Mouse (Mus musculus) thymus, adult 18-20 months (tissue): Measurements from ENCODE around the gene Ppfia2.

Experiments
- DNase-seq, 2 experiments: peaks; one replicate each; pipeline ENCODE4 v3.0.0; 2022; ENCODE audit warnings: mixed read lengths in 2 of 2

Gene Ppfia2

GRCm38 (mm10) chr10:106469855-106470532 is at the start of gene Ppfia2:
Ppfia2 (plus strand) TSS chr10:106470339.
- no peak for DNase-seq

- no peak for DNase-seq
These were observed 1.0 kb upstream of the Ppfia2 start for GRCm38 (mm10) chr10:106468956-106469721.

- DNase-seq: no peak
These were observed 530 bp downstream of the Ppfia2 start for GRCm38 (mm10) chr10:106470533-106471205.

GRCm38 (mm10) chr10:106509281-106510165 is 39.4 kb downstream of the Ppfia2 start:
- no peak for DNase-seq

GRCm38 (mm10) chr10:106566036-106566435 is 95.9 kb downstream of the Ppfia2 start:
- DNase-seq: no peak

GRCm38 (mm10) chr10:106585026-106585425 is 114.9 kb downstream of the Ppfia2 start:
- no peak for DNase-seq

- no peak for DNase-seq
These were observed 115.4 kb downstream of the Ppfia2 start for GRCm38 (mm10) chr10:106585476-106586080.

GRCm38 (mm10) chr10:106587817-106588216 is 117.7 kb downstream of the Ppfia2 start:
- DNase-seq: no peak

- no peak for DNase-seq
These were observed 120.8 kb downstream of the Ppfia2 start for GRCm38 (mm10) chr10:106590944-106591343.

GRCm38 (mm10) chr10:106596976-106597375 is 126.8 kb downstream of the Ppfia2 start:
- DNase-seq: no peak

- DNase-seq: no peak
These were observed 133.3 kb downstream of the Ppfia2 start for GRCm38 (mm10) chr10:106603319-106603898.

GRCm38 (mm10) chr10:106609177-106609981 is 139.2 kb downstream of the Ppfia2 start:
- DNase-seq: no peak

- DNase-seq: no peak
These were observed 140.1 kb downstream of the Ppfia2 start for GRCm38 (mm10) chr10:106610222-106610621.

GRCm38 (mm10) chr10:106618194-106618593 is 148.1 kb downstream of the Ppfia2 start:
- DNase-seq: no peak

- DNase-seq: no peak
These were observed 150.8 kb downstream of the Ppfia2 start for GRCm38 (mm10) chr10:106620952-106621351.

- DNase-seq: no peak
These were observed 153.2 kb downstream of the Ppfia2 start for GRCm38 (mm10) chr10:106623342-106623741.

GRCm38 (mm10) chr10:106632171-106632935 is 162.2 kb downstream of the Ppfia2 start:
- no peak for DNase-seq

- no peak for DNase-seq
These were observed 163.8 kb downstream of the Ppfia2 start for GRCm38 (mm10) chr10:106633898-106634297.

- DNase-seq: no peak
These were observed 182.1 kb downstream of the Ppfia2 start for GRCm38 (mm10) chr10:106652276-106652675.

GRCm38 (mm10) chr10:106665221-106665620 is 195.1 kb downstream of the Ppfia2 start:
- no peak for DNase-seq
